Mouse (Mus musculus) liver, postnatal 0 days (tissue): Measurements from ENCODE around the gene Tmem266.

Experiments used
- CTCF ChIP-seq: sonication (generic); IDR thresholded peaks from 2 replicates; pipeline ENCODE4 v1.5.1; 2016; ENCODE audit warnings: antibody characterized with exemption, low read depth
- EP300 ChIP-seq: IDR thresholded peaks from 2 replicates; pipeline ENCODE4 v1.6.1; 2016; ENCODE audit warnings: antibody characterized with exemption, low read depth, mild to moderate bottlenecking

GRCm38 (mm10) chr9:55439206-55439780, 112.6 kb downstream of the Tmem266 start:
- no peak for TF ChIP-seq EP300
- no peak for TF ChIP-seq CTCF
